Mouse (Mus musculus): Measurements from ENCODE around the gene Cbll1.
"Not testable (repeated sequence)": the region's sequence is repeated elsewhere in the genome, so short reads cannot be mapped to it uniquely, and the experiment has no call there.

Cbll1 gene

DNA sequence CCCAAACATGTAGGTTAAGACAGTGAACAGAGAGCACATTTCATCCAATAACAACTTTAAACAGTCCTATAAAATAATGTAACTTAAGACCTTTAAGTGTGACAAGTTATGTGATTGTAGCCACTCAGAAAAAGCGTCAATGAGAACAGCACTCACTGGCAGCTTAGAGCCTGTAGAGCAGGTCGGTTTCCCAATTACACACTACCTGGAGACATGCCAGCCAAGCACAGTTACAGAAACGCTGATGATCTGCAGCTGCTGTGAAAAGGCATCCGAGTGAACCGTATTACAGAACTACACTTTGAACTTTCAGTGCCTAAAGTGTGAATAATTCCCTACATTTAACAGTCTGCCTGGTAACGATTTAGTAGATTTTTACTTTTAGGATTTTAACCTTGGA, 13.0 kb downstream of the Cbll1 start:
- DNase-seq = no peak

DNA sequence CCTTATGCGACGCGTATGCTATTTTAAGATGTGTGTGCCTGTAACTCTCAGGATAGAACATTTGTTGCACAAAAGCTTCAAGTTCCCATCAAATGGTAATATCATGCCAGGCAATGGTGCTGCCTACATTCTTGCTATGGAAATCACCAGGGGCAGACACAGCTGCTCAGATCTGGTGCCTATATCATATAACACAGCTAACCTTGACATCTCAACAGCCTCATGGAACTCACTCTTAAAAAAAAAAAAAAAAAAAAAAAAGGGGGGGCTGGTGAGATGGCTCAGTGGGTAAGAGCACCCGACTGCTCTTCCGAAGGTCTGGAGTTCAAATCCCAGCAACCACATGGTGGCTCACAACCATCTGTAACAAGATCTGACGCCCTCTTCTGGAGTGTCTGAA, 21.2 kb downstream of the Cbll1 start:
- DNase-seq = not testable (repeated sequence)

DNA sequence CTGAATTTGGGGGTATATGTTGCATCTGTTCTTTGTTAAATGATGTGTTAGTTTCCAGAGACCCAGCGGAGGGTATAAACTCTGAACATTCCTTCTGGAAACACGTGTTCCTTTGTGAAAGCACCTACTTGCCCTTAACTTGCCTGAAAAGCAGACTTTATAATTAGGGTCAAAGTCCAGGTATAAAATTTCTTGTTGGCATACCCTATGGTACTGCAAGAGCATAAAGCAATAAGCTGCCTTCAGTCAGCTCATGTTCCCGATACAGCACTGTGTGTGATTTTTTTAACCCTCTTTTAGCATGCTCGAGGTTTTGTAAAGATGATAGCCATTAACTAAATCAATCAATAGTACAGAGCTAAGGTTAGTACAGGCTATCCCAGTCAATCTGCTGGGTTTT, 36.8 kb downstream of the Cbll1 start:
- DNase-seq = no peak

DNA sequence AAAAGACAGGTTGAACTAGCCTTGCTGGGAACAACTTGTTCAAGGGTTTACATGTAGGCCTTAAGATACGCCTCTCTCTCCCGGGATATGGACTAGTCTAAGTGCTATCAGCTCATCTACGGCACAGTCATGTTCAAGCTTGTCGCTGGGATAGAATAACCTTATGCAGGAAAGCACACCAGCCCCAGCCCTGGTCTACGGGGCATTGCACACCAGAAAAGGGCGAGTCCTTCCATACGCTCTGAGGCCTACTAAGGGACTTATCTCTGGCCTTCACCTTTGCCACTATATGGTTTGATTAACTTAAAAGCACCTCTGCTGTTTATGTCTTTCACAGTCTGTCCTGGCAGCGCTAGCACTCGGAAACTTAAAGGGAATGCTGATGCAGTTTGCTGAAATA, 38.0 kb downstream of the Cbll1 start:
- no peak for DNase-seq

DNA sequence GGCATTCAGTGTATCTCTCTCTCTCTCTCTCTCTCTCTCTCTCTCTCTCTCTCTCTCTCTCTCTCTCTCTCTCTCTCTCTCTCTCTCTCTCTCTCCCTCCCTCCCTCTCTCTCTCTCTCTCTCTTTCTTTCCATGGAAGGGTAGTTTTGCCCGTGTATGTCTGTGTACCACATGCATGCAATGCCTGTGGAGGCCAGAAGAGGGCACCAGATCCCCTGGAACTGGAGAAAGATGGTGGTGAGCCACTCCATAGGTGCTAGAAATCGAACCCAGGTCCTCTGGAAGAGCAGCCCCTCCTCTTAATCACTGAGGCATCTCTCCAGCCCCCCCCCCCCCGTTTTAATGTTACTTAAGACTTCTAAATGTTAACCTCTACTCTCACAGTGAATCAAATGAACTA, 39.1 kb downstream of the Cbll1 start:
- not testable (repeated sequence) for DNase-seq

DNA sequence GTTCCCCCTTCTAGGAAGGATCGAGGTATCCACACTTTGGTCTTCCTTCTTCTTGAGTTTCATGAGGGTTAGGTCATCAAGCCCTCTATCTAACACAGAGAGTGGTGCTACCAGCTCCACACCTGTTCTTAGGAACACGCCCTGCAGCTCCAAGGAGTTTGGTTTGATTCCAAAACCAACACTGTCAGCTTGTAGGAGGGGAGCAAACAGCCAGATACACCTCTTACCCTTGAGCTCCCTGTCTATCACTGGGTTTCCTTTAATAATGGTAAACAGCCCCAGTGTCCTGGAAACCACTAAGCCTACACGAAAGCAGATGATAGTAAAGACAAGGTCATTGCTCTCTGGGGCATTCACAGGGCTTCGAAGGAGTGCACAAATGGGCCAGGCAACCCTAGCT, 40.9 kb downstream of the Cbll1 start:
- no peak for DNase-seq

DNA sequence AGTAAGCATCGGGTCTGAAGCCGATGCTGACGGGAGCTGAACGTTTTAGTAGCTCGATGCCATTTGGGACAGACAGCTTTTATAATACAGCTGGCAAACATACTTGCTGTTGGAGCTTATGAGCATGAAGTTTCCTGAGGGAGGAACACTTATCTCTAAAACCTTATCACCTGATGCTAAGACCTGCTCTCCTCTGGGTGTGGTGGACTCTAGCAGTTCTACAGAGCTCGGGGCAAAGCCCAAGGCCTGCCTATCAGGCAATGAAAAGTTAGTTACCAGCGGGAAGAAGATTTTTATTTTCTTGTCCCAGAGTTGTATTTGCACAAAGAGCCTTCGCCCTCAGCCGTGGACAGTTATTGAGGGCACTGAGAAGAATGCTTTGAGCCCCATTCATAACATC, 43.1 kb downstream of the Cbll1 start:
- DNase-seq = no peak

DNA sequence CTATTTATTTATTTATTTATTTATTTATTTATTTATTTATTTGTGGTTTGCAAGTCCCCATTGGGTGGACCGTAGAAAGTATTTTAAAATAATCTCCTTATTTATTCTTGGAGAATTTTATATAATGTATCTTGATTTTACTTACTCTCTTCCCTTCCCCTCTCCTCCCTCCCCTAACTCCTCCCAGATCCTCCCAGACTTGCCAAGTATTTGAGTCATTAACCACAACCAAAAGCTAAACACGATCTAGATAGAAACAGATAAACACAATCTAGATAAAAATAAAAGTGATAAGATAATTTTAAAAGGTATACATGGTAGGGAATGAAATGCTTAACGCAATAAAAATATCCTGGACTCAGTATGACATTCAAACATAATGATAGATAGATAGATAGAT, 50.1 kb downstream of the Cbll1 start:
- DNase-seq = no peak

DNA sequence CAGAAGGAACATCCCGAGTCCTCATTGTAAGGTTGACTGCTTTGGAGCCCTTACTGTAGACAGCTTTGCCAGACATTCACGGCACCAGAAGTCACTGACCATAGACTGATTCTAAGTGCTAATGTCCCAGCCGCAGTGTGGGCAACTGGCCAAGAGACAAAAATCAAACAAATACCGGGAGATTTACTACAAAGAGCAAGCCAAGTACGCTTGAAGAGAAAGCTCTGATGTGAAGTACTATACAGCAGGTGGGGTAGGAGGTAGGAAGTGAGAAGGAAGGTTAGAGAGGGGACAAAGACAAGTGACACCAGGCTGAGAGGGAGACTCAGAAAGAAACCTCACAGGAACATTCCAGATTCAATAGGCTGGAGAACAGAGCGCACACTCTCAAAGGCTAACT, 54.6 kb downstream of the Cbll1 start:
- no peak for DNase-seq

DNA sequence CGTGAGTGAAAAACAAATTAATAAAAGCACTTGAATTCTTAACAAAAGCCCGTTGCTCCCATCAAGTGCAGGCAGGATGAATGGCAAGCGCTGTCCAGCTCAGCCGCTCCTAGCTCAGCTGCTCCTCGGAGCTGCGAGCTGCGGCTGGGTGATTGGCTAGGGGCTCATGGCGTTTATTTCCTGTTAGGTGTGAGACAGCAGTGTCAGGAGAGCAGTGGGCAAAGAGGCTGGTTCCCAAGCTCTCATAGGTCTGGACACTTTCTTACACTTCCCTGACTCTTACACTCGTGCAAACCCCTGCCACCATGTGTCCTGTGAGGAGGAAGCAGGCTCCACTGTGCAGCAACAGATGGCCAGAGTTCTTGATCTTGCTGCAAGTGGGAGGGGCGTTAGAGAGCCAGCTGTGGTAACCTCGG, 55.3 kb downstream of the Cbll1 start:
- DNase-seq = no peak

DNA sequence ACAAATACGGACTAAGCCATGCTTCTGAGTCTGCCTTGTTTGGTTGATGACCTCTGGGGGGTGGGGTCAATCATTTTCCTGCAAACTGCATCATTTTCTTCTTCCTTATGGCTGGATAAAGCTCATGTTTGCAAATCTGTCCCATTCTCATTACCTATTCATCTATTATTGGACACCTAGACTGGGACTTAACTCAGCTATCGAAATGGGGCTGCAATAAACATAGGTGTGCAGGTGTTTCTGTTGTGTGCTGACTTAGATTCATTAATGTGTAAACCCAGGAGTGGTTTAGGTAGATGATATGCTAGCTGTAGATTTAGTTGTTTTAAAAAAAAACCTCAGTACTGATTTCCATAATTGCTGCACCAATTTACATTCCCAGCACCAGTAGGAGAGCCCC, 59.8 kb downstream of the Cbll1 start:
- DNase-seq = no peak

DNA sequence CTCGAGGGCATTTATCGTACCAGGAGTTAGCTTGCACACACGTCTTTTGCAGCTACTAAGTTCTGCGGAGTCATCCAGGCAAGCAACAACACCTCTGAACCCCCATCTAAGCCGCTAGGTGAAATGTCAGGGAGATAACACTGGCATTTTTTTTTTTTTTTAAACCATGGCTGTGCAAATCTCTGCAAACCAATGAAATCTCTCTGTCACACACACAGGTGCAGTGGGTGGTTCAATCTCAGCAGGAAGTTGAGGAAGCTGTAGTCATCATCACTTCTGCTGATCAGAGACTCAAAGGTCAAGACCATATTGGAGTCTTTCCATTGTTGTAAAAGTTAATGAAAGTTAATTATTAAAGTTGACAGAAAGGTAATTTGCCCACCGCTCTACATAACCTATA, 61.6 kb downstream of the Cbll1 start:
- no peak for DNase-seq

All from right cerebral cortex, postnatal 4 days (tissue).